Comparison of ENCODE assay signal across 17 mouse cellular contexts in genomic region chr5:78945702-78946101, GRCm38 (mm10).
"Had no signal": no experiment of that assay in that cellular context is flagged by ENCODE, and none has a peak within 500 bp of the region (broad histone marks: within the 10 kb centered on the region; RNA-seq: fewer than 3 reads in every experiment).

No protein-coding gene starts in this region.

- ATAC-seq: liver, embryonic 12.5 days; liver, postnatal 0 days; lung, postnatal 0 days; midbrain, embryonic 13.5 days; midbrain, embryonic 15.5 days; midbrain, embryonic 16.5 days had no signal

- DNase-seq: left cerebral cortex, postnatal 4 days; liver; liver, embryonic 13.5 days; liver, postnatal 0 days; lung, adult 18-20 months; lung, adult 2 months; lung, embryonic 14.5 days; lung, postnatal 10 days; lung, postnatal 14 days; lung, postnatal 36 days; lung, postnatal 4 days; midbrain, embryonic 14.5 days had no signal
